Mouse (Mus musculus): Measurements from ENCODE around the gene Zbtb44.

DNA sequence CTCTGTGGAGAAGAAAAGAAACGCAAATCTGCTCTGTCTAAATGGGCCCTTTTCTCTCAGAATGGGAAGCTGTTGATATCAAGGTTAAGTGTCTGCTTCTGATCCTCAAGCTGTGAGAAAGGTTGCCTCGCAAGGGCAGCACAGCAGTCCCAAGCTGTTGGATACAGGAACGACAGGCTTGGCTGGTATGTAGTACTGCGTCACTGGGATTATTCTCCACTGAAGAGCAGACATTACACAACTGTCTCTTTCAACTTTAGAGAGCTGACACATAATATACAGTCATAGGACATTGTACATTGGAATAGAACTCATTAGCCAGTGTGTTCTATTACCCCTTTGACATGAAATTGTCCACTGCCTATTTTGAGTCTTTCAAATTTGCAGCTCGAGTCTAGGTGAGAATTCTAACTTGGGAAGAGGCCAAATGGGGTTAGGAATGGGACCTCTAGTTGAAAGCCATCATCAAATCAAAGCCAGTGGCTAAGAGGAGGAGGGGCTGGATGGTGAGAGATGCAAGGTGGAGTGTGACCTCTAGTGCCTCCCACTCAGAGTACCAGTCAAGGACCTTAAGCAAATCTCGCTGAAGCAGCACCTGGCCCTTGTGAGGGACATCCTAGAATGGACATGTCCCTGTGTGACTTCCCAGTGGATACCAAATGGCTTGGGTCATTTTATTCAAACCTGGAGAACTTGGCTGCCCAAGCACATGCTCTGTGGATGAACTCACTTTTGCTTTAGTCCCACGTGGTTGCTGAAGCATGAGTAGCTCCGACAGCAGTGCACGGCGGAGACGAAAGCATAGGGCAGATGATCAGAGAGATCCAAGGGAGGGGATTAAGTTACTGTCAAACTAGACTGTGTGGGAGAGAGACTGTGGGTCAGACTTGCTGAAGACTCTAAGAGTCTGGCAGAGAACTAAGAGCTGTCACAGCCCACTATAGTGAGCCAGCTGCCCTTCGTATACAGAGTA, 33.6 kb upstream of the Zbtb44 start:
- TF ChIP-seq CTCF (IDR thresholded peaks at IDR 0.05; ENCODE audit: low read depth) = no peak
- no peak for TF ChIP-seq EP300 (IDR thresholded peaks at IDR 0.05; ENCODE audit: low read depth)

All from liver, postnatal 0 days (tissue).